Mouse (Mus musculus): ENCODE results near the gene Rrm2. TPM values are rescaled to one million over a fixed set of nuclear protein-coding genes. Genes with fewer than 3 reads are reported as not detected.

The Rrm2 gene
- total and polyA plus RNA-seq, 3 experiments = 88.2 to 158 (median 127) TPM

- no peaks in the 10 kb centered on the region for H3K36me3 ChIP-seq (ENCODE audit: control insufficient read depth in 1 of 2, insufficient read depth in 2 of 2, low read length in 2 of 2)
- H3K79me2 ChIP-seq (ENCODE audit: control insufficient read depth, insufficient read depth, low read length, poor library complexity) = no peaks in the 10 kb centered on the region
- peak overlapping the region; percentile 44 to 54 for H3K4me3 ChIP-seq (ENCODE audit: control insufficient read depth in 1 of 2, insufficient read depth in 1 of 2, low read depth in 2 of 2, low read length in 2 of 2)
- H3K27me3 ChIP-seq (ENCODE audit: control insufficient read depth in 1 of 2, insufficient read depth in 2 of 2, low read length in 2 of 2) = no peaks in the 10 kb centered on the region
- no peak overlapping the region for H3K27ac ChIP-seq (ENCODE audit: control insufficient read depth, low read depth, low read length)
- H3K4me1 ChIP-seq (ENCODE audit: control insufficient read depth in 1 of 2, insufficient read depth in 2 of 2, low read length in 2 of 2) = peaks cover 0 to 4% of the 10 kb centered on the region in 2 experiments; a peak in 1 of 4 replicates
- DNase-seq (ENCODE audit: low read depth, low spot score) = peak; percentile 85
- peak overlapping the region; percentile 39 for H3K9ac ChIP-seq (ENCODE audit: control insufficient read depth, low read depth, low read length, poor library complexity, severe bottlenecking)
- TF ChIP-seq SMC3 (IDR thresholded peaks at IDR 0.05; ENCODE audit: low read depth, low read length) = peak; percentile 53
- TF ChIP-seq CHD1 (IDR thresholded peaks at IDR 0.05; ENCODE audit: low read depth, low read length) = no peak
- TF ChIP-seq RAD21 (IDR thresholded peaks at IDR 0.05; ENCODE audit: low read depth, low read length) = peak; percentile 13
- peak in 2 of 3 experiments; percentile 44 to 64; a peak in 5 of 6 replicates for TF ChIP-seq CTCF (IDR thresholded peaks at IDR 0.05 in 2 of 3, conservative IDR thresholded peaks at IDR 0.05 in 1 of 3; ENCODE audit: control insufficient read depth in 1 of 3, insufficient read depth in 1 of 3, low read depth in 2 of 3, low read length in 3 of 3, poor library complexity in 1 of 3, severe bottlenecking in 1 of 3)
- no peaks in the 10 kb centered on the region for H3K9me3 ChIP-seq (replicated peaks; ENCODE audit: insufficient read depth, low read length)
These were observed 10.4 kb upstream of the Rrm2 start for GRCm38 (mm10) chr12:24697484-24698204.

GRCm38 (mm10) chr12:24698514-24698913, 9.5 kb upstream of the Rrm2 start:
- DNase-seq (ENCODE audit: low read depth, low spot score) = no peak
- Histone ChIP-seq H3K79me2 (ENCODE audit: control insufficient read depth, insufficient read depth, low read length, poor library complexity) (no peaks in the 10 kb centered on the region), H3K9me3 (replicated peaks; ENCODE audit: insufficient read depth, low read length) (no peaks in the 10 kb centered on the region), H3K9ac (ENCODE audit: control insufficient read depth, low read depth, low read length, poor library complexity, severe bottlenecking) (no peak overlapping the region), H3K4me3 (ENCODE audit: control insufficient read depth in 1 of 2, insufficient read depth in 1 of 2, low read depth in 2 of 2, low read length in 2 of 2) (no peak overlapping the region), H3K27me3 (ENCODE audit: control insufficient read depth in 1 of 2, insufficient read depth in 2 of 2, low read length in 2 of 2) (no peaks in the 10 kb centered on the region), H3K27ac (ENCODE audit: control insufficient read depth, low read depth, low read length) (no peak overlapping the region), H3K36me3 (ENCODE audit: control insufficient read depth in 1 of 2, insufficient read depth in 2 of 2, low read length in 2 of 2) (no peaks in the 10 kb centered on the region), H3K4me1 (ENCODE audit: control insufficient read depth in 1 of 2, insufficient read depth in 2 of 2, low read length in 2 of 2) (peaks cover 0 to 4% of the 10 kb centered on the region in 2 experiments; a peak in 1 of 4 replicates)
- TF ChIP-seq MYB (IDR thresholded peaks at IDR 0.05; ENCODE audit: low read depth, low read length) (no peak), ZMIZ1 (IDR thresholded peaks at IDR 0.05; ENCODE audit: low read depth, low read length) (no peak), CTCF (IDR thresholded peaks at IDR 0.05 in 2 of 3, conservative IDR thresholded peaks at IDR 0.05 in 1 of 3; ENCODE audit: control insufficient read depth in 1 of 3, insufficient read depth in 1 of 3, low read depth in 2 of 3, low read length in 3 of 3, poor library complexity in 1 of 3, severe bottlenecking in 1 of 3) (no peak), TBP (IDR thresholded peaks at IDR 0.05; ENCODE audit: low read depth, low read length) (no peak)

- TF ChIP-seq BHLHE40 (IDR thresholded peaks at IDR 0.05; ENCODE audit: borderline replicate concordance, low read depth, low read length) (no peak), MYC (IDR thresholded peaks at IDR 0.05; ENCODE audit: low read depth, low read length) (no peak), CTCF (IDR thresholded peaks at IDR 0.05 in 2 of 3, conservative IDR thresholded peaks at IDR 0.05 in 1 of 3; ENCODE audit: control insufficient read depth in 1 of 3, insufficient read depth in 1 of 3, low read depth in 2 of 3, low read length in 3 of 3, poor library complexity in 1 of 3, severe bottlenecking in 1 of 3) (no peak), TCF12 (IDR thresholded peaks at IDR 0.05; ENCODE audit: low read depth, low read length) (no peak), CHD2 (IDR thresholded peaks at IDR 0.05; ENCODE audit: low read length) (no peak), POLR2AphosphoS5 (IDR thresholded peaks at IDR 0.05; ENCODE audit: borderline replicate concordance, low read depth, low read length) (no peak), GATA1 (IDR thresholded peaks at IDR 0.05; ENCODE audit: low read depth, low read length) (no peak), RCOR1 (IDR thresholded peaks at IDR 0.05; ENCODE audit: low read depth, low read length) (no peak), JUND (IDR thresholded peaks at IDR 0.05; ENCODE audit: low read depth, low read length) (no peak)
- no peak overlapping the region for H3K27ac ChIP-seq (ENCODE audit: control insufficient read depth, low read depth, low read length)
- H3K9ac ChIP-seq (ENCODE audit: control insufficient read depth, low read depth, low read length, poor library complexity, severe bottlenecking) = no peak overlapping the region
- H3K27me3 ChIP-seq (ENCODE audit: control insufficient read depth in 1 of 2, insufficient read depth in 2 of 2, low read length in 2 of 2) = no peaks in the 10 kb centered on the region
- H3K36me3 ChIP-seq (ENCODE audit: control insufficient read depth in 1 of 2, insufficient read depth in 2 of 2, low read length in 2 of 2) = no peaks in the 10 kb centered on the region
- H3K9me3 ChIP-seq (replicated peaks; ENCODE audit: insufficient read depth, low read length) = no peaks in the 10 kb centered on the region
- H3K4me3 ChIP-seq (ENCODE audit: control insufficient read depth in 1 of 2, insufficient read depth in 1 of 2, low read depth in 2 of 2, low read length in 2 of 2) = no peak overlapping the region
- peaks cover 0 to 4% of the 10 kb centered on the region in 2 experiments; a peak in 1 of 4 replicates for H3K4me1 ChIP-seq (ENCODE audit: control insufficient read depth in 1 of 2, insufficient read depth in 2 of 2, low read length in 2 of 2)
- no peaks in the 10 kb centered on the region for H3K79me2 ChIP-seq (ENCODE audit: control insufficient read depth, insufficient read depth, low read length, poor library complexity)
- no peak for DNase-seq (ENCODE audit: low read depth, low spot score)
These were observed 8.5 kb upstream of the Rrm2 start for GRCm38 (mm10) chr12:24699578-24699977.
